Mouse (Mus musculus) liver, adult 2 months (tissue): ENCODE data around the gene Limk1.

Experiments used
- CTCF ChIP-seq: fragments of 200-500 bp; IDR thresholded peaks from 2 replicates; pipeline ENCODE4 v1.5.1; 2011; ENCODE audit warnings: low read depth, low read length, control low read depth
- POLR2A ChIP-seq: fragments of 200-500 bp; IDR thresholded peaks from 2 replicates; pipeline ENCODE4 v1.6.1; 2011; ENCODE audit warnings: low read length, control low read depth; ENCODE audit not compliant: insufficient read depth; ENCODE audit errors: extremely low read depth

DNA sequence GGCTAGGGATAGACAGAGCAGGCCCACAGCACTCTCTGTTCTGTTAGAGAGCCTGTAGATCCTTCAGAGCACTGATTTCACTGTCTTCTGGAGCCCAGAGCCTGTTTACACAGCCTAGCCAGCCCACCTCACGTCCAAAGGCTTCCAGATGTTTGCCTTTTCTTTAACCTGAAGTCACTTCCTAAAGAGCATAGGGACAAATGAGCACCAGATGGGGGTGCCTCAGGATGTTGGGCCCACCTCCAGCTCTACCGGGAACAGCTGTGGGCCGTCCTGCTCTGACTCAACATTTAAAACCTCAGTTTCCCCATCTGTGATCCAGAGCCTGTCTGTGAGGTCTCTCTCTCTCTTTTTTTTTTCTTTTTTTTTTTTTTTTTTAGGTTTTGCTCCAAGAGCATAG is 40.1 kb upstream of the Limk1 start:
- TF ChIP-seq CTCF (no peak), POLR2A (no peak)
